ENCODE assay signal across 25 mouse cellular contexts in the genomic region with DNA sequence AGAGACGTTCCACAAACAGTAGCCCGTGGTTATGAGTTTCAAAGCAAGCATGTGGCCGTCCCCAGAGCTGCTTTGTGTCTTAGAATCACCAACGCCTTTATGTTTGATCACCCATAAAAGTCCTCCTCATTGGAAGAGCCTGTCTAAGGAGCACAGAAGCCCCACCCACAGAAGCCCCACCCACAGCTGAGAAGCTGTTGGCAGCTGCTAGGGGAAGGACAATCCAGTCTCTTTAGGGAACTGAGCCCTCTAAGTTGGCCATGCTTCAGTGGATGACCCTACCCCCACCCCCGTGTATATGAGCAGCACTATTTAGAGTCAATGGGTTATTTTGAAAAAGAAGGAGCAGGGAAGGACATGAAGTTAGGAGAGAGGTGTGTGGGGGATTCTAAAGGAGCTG. TPM values are rescaled to one million over a fixed set of nuclear protein-coding genes. Genes with fewer than 3 reads are reported as not detected.
DNase-seq lines count a peak whose midpoint lies in the region; ATAC-seq and TF ChIP-seq lines count a peak whose summit lies in the region.
"Had no signal": no experiment of that assay in that cellular context is flagged by ENCODE, and none has a peak within 500 bp of the region (broad histone marks: within the 10 kb centered on the region; RNA-seq: fewer than 3 reads in every experiment).

No protein-coding gene starts in this region.

- 56% methylated on average over 5 of the region's 5 CpGs for WGBS in intestine, embryonic 16.5 days
- WGBS in intestine, embryonic 15.5 days: 59% methylated on average over 5 of the region's 5 CpGs

- no peaks in the 10 kb centered on the region for H3K27me3 ChIP-seq in intestine, embryonic 16.5 days (replicated peaks; ENCODE audit: control insufficient read depth, insufficient read depth, low read length)
- H3K27me3 ChIP-seq in intestine, embryonic 15.5 days (replicated peaks): no peaks in the 10 kb centered on the region
- H3K27me3 ChIP-seq in myocyte (ENCODE audit: control insufficient read depth, insufficient read depth, insufficient read length): no peaks in the 10 kb centered on the region
- H3K27me3 ChIP-seq: embryonic facial prominence, embryonic 15.5 days; heart, embryonic 13.5 days; hindbrain, embryonic 13.5 days; limb, embryonic 15.5 days; midbrain, embryonic 15.5 days; stomach, embryonic 15.5 days had no signal

- H3K36me3 ChIP-seq in intestine, embryonic 16.5 days (ENCODE audit: control insufficient read depth, insufficient read depth, low read length): no peaks in the 10 kb centered on the region
- H3K36me3 ChIP-seq in intestine, embryonic 15.5 days: no peaks in the 10 kb centered on the region
- H3K36me3 ChIP-seq in myocyte (ENCODE audit: control insufficient read depth, insufficient read depth): no peaks in the 10 kb centered on the region
- H3K36me3 ChIP-seq: embryonic facial prominence, embryonic 15.5 days; heart, embryonic 13.5 days; hindbrain, embryonic 13.5 days; limb, embryonic 15.5 days; midbrain, embryonic 15.5 days; stomach, embryonic 15.5 days had no signal

- no peaks in the 10 kb centered on the region for H3K9me3 ChIP-seq in intestine, embryonic 16.5 days (ENCODE audit: control insufficient read depth, low read length)
- H3K9me3 ChIP-seq in intestine, embryonic 15.5 days: no peaks in the 10 kb centered on the region
- H3K9me3 ChIP-seq: embryonic facial prominence, embryonic 15.5 days; heart, embryonic 13.5 days; hindbrain, embryonic 13.5 days; limb, embryonic 15.5 days; midbrain, embryonic 15.5 days; stomach, embryonic 15.5 days had no signal

- no peaks in the 10 kb centered on the region for H3K79me2 ChIP-seq in myocyte (ENCODE audit: control insufficient read depth, insufficient read depth)

- H3K4me3 ChIP-seq in intestine, embryonic 16.5 days (ENCODE audit: low read length): no peak overlapping the region
- H3K4me3 ChIP-seq in intestine, embryonic 15.5 days (replicated peaks): no peak overlapping the region
- H3K4me3 ChIP-seq in myocyte: no peak overlapping the region
- H3K4me3 ChIP-seq: embryonic facial prominence, embryonic 15.5 days; heart, embryonic 13.5 days; hindbrain, embryonic 13.5 days; limb, embryonic 15.5 days; midbrain, embryonic 15.5 days; stomach, embryonic 15.5 days had no signal

- 0 out of 2 replicates have a peak, but pooled peaks have one; percentile 53 for ATAC-seq in intestine, embryonic 16.5 days
- ATAC-seq in intestine, embryonic 15.5 days: no peak
- no peak for ATAC-seq in granulocyte monocyte progenitor cell, adult 5-6 weeks (replicated peaks; ENCODE audit: poor library complexity, severe bottlenecking)
- no peak for ATAC-seq in activated CD4-positive, CD25-positive, alpha-beta regulatory T cell, adult 4 months
- ATAC-seq: CD4-positive, CD25-positive, alpha-beta regulatory T cell, adult 4 months; midbrain, embryonic 15.5 days had no signal

- no peaks in the 10 kb centered on the region for H3K4me1 ChIP-seq in intestine, embryonic 16.5 days (ENCODE audit: control insufficient read depth, insufficient read depth, low read length)
- no peaks in the 10 kb centered on the region for H3K4me1 ChIP-seq in intestine, embryonic 15.5 days (replicated peaks)
- H3K4me1 ChIP-seq: embryonic facial prominence, embryonic 15.5 days; heart, embryonic 13.5 days; hindbrain, embryonic 13.5 days; limb, embryonic 15.5 days; midbrain, embryonic 15.5 days; stomach, embryonic 15.5 days had no signal

- peak; percentile 59 to 64 for DNase-seq in B cell, adult 2 months
- peak; percentile 25 for DNase-seq in Muller cell, postnatal 12 days (ENCODE audit: inconsistent ontology term)
- DNase-seq: cerebellum, adult 11 months; cerebellum, postnatal 25 days; kidney, adult 18-20 months; kidney, postnatal 14 days; layer of hippocampus, adult 9-11 months; right cerebral cortex, postnatal 4 days; thymus, postnatal 25 days had no signal

- H3ac ChIP-seq in myocyte (ENCODE audit: control insufficient read depth, insufficient read length): no peak overlapping the region

- H3K4me2 ChIP-seq in intestine, embryonic 16.5 days (ENCODE audit: low read depth, low read length): no peak overlapping the region
- no peak overlapping the region for H3K4me2 ChIP-seq in intestine, embryonic 15.5 days (replicated peaks)
- peak overlapping the region; percentile 55 for H3K4me2 ChIP-seq in myocyte (ENCODE audit: low read depth)
- H3K4me2 ChIP-seq: embryonic facial prominence, embryonic 15.5 days; heart, embryonic 13.5 days; hindbrain, embryonic 13.5 days; limb, embryonic 15.5 days; midbrain, embryonic 15.5 days; stomach, embryonic 15.5 days had no signal

- no peak overlapping the region for H3K9ac ChIP-seq in intestine, embryonic 16.5 days (ENCODE audit: low read depth, low read length)
- H3K9ac ChIP-seq in intestine, embryonic 15.5 days: no peak overlapping the region
- H3K9ac ChIP-seq: embryonic facial prominence, embryonic 15.5 days; heart, embryonic 13.5 days; hindbrain, embryonic 13.5 days; limb, embryonic 15.5 days; midbrain, embryonic 15.5 days; stomach, embryonic 15.5 days had no signal

- TF ChIP-seq POLR2A in myocyte (IDR thresholded peaks at IDR 0.05; ENCODE audit: insufficient read length, low read depth): peak; percentile 22

- H3K27ac ChIP-seq in intestine, embryonic 16.5 days (ENCODE audit: low read length): no peak overlapping the region
- H3K27ac ChIP-seq in intestine, embryonic 15.5 days: no peak overlapping the region
- H3K27ac ChIP-seq: embryonic facial prominence, embryonic 15.5 days; heart, embryonic 13.5 days; hindbrain, embryonic 13.5 days; limb, embryonic 15.5 days; midbrain, embryonic 15.5 days; stomach, embryonic 15.5 days had no signal

TF ChIP-seq in myocyte, 11 proteins besides CTCF, POLR2A, EP300 and RAD21:
- TF ChIP-seq USF1 (IDR thresholded peaks at IDR 0.05; ENCODE audit: low read depth) (no peak), MYOD1 (IDR thresholded peaks at IDR 0.05; ENCODE audit: control insufficient read depth in 1 of 3, insufficient read length in 2 of 3, low read depth in 2 of 3) (peak in 1 of 3 experiments; percentile 23)

RNA-seq across cellular contexts. Expression of a gene that starts 11.0 kb away (rescaled TPM):
- polyA plus RNA-seq in intestine, embryonic 16.5 days (2015; fragmentation: Nextera tagmentation; extraction: Ambion mirVana): not detected in 2 replicates
- polyA plus RNA-seq in intestine, embryonic 15.5 days (2015; fragmentation: Nextera tagmentation; extraction: Ambion mirVana): not detected in 2 replicates
- polyA plus RNA-seq in myocyte (2012; fragmentation: generic; extraction: Trizol): 0.17 TPM
- total RNA-seq in granulocyte monocyte progenitor cell, adult 5-6 weeks (2014; fragmentation: Nextera tagmentation): not detected in 2 replicates
- not detected in 2 replicates for total RNA-seq in granulocyte monocyte progenitor cell, adult 5-6 weeks (2017)
- polyA plus RNA-seq in activated CD4-positive, CD25-positive, alpha-beta regulatory T cell, adult 4 months (2017; shearing (Covaris generic)): under 1 TPM in 1 of 2 experiments, not detected in 1; 0.33 TPM
- total RNA-seq: adrenal gland, adult 18-20 months; gastrocnemius, postnatal 4 days had no signal
- polyA plus RNA-seq: CD4-positive, CD25-positive, alpha-beta regulatory T cell, adult 4 months; embryonic facial prominence, embryonic 15.5 days; forebrain, embryonic 11.5 days; heart, embryonic 13.5 days; hindbrain, embryonic 13.5 days; limb, embryonic 15.5 days; midbrain, embryonic 15.5 days; stomach, embryonic 15.5 days had no signal

RNA-seq across cellular contexts. Expression of a gene that starts 17.1 kb away (rescaled TPM):
- 0.15 TPM in 1 of 2 replicates, not detected in the other for polyA plus RNA-seq in intestine, embryonic 16.5 days (2015; fragmentation: Nextera tagmentation; extraction: Ambion mirVana)
- 0.06 and 0.15 TPM in 2 replicates for polyA plus RNA-seq in intestine, embryonic 15.5 days (2015; fragmentation: Nextera tagmentation; extraction: Ambion mirVana)
- polyA plus RNA-seq in myocyte (2012; fragmentation: generic; extraction: Trizol): 0.17 TPM
- not detected in 2 replicates for total RNA-seq in granulocyte monocyte progenitor cell, adult 5-6 weeks (2014; fragmentation: Nextera tagmentation)
- total RNA-seq in granulocyte monocyte progenitor cell, adult 5-6 weeks (2017): not detected in 2 replicates
- not detected for polyA plus RNA-seq in activated CD4-positive, CD25-positive, alpha-beta regulatory T cell, adult 4 months (2017; shearing (Covaris generic))
- total RNA-seq: adrenal gland, adult 18-20 months; gastrocnemius, postnatal 4 days; left cerebral cortex, postnatal 14 days had no signal
- polyA plus RNA-seq: CD4-positive, CD25-positive, alpha-beta regulatory T cell, adult 4 months; limb, embryonic 15.5 days had no signal

RNA-seq across cellular contexts. Expression of a gene that starts 48.6 kb away (rescaled TPM):
- 43.4 and 44.9 TPM in 2 replicates for polyA plus RNA-seq in intestine, embryonic 16.5 days (2015; fragmentation: Nextera tagmentation; extraction: Ambion mirVana)
- 46.6 and 51.9 TPM in 2 replicates for polyA plus RNA-seq in intestine, embryonic 15.5 days (2015; fragmentation: Nextera tagmentation; extraction: Ambion mirVana)
- 27.0 TPM for polyA plus RNA-seq in myocyte (2012; fragmentation: generic; extraction: Trizol)
- 46.0 and 64.7 TPM in 2 replicates for total RNA-seq in granulocyte monocyte progenitor cell, adult 5-6 weeks (2014; fragmentation: Nextera tagmentation)
- 23.7 and 25.1 TPM in 2 replicates for total RNA-seq in granulocyte monocyte progenitor cell, adult 5-6 weeks (2017)
- 10 to 100 TPM; 70.8 to 84.2 TPM for polyA plus RNA-seq in activated CD4-positive, CD25-positive, alpha-beta regulatory T cell, adult 4 months (2017; shearing (Covaris generic))
